ENCODE assay signal across 8 mouse cellular contexts in genomic region chr19:60890391-60891122, GRCm38 (mm10). TPM values are rescaled to one million over a fixed set of nuclear protein-coding genes. Genes with fewer than 3 reads are reported as not detected.
A peak's percentile ranks its signal among the peaks of the same experiment; 100 is the strongest.
DNase-seq lines count a peak whose midpoint lies in the region; ATAC-seq and TF ChIP-seq lines count a peak whose summit lies in the region.

No protein-coding gene starts in this region.

- whole genome bisulfite sequencing in embryonic facial prominence, embryonic 10.5 days: 1% methylated on average over 40 of the region's 41 CpGs
- under 1% methylated on average over 40 of the region's 41 CpGs for WGBS in heart, embryonic 10.5 days
- WGBS in midbrain, postnatal 0 days: under 1% methylated on average over 35 of the region's 41 CpGs

- H3K27me3 ChIP-seq in G1E (ENCODE audit: insufficient read depth, low read length): no peaks in the 10 kb centered on the region
- no peaks in the 10 kb centered on the region for H3K27me3 ChIP-seq in embryonic facial prominence, embryonic 10.5 days (replicated peaks; ENCODE audit: low read depth, poor library complexity, severe bottlenecking)
- H3K27me3 ChIP-seq in heart, embryonic 10.5 days (ENCODE audit: insufficient read depth, poor library complexity, severe bottlenecking): no peaks in the 10 kb centered on the region
- H3K27me3 ChIP-seq in midbrain, postnatal 0 days (ENCODE audit: insufficient read depth, low read length): no peaks in the 10 kb centered on the region

- H3K9ac ChIP-seq in midbrain, postnatal 0 days (replicated peaks; ENCODE audit: low read length, poor library complexity, severe bottlenecking): peak overlapping the region; percentile 69

- H3K4me1 ChIP-seq in G1E (ENCODE audit: insufficient read depth, low read depth, low read length): peaks cover 32% of the 10 kb centered on the region
- H3K4me1 ChIP-seq in embryonic facial prominence, embryonic 10.5 days: peaks cover 30% of the 10 kb centered on the region
- H3K4me1 ChIP-seq in heart, embryonic 10.5 days: peaks cover 19% of the 10 kb centered on the region
- 0 out of 2 replicates have a peak, but pooled peaks cover 5% of the 10 kb centered on the region for H3K4me1 ChIP-seq in midbrain, postnatal 0 days (ENCODE audit: insufficient read depth, low read length)

- DNase-seq in layer of hippocampus, adult 18-20 months (ENCODE audit: low spot score in 2 of 2): peak; percentile 35 to 72
- DNase-seq in layer of hippocampus, adult 11-12 months (ENCODE audit: low spot score): no peak
- no peak for DNase-seq in G1E (ENCODE audit: low spot score)
- DNase-seq in embryonic facial prominence, embryonic 10.5 days (ENCODE audit: low spot score): peak; percentile 81
- DNase-seq in heart, embryonic 10.5 days (ENCODE audit: low spot score): peak; percentile 87
- peak; percentile 69 to 71 for DNase-seq in layer of hippocampus, postnatal 10 days (ENCODE audit: low spot score in 2 of 2)
- DNase-seq in midbrain, postnatal 0 days (ENCODE audit: low spot score): no peak

- H3K4me2 ChIP-seq in midbrain, postnatal 0 days (ENCODE audit: low read depth, low read length, poor library complexity, severe bottlenecking): peak overlapping the region; percentile 69

- no peak for ATAC-seq in G1E (ENCODE audit: extremely low read depth, insufficient number of reproducible peaks, low FRiP score, poor library complexity, severe bottlenecking)
- peak; percentile 48 for ATAC-seq in midbrain, postnatal 0 days (ENCODE audit: low FRiP score)
- ATAC-seq in inflammation-experienced regulatory T-cells, adult 6 months: no peak

- H3K36me3 ChIP-seq in G1E (replicated peaks): no peaks in the 10 kb centered on the region
- no peaks in the 10 kb centered on the region for H3K36me3 ChIP-seq in embryonic facial prominence, embryonic 10.5 days (replicated peaks)
- no peaks in the 10 kb centered on the region for H3K36me3 ChIP-seq in heart, embryonic 10.5 days
- H3K36me3 ChIP-seq in midbrain, postnatal 0 days (ENCODE audit: insufficient read depth, low read length): no peaks in the 10 kb centered on the region

- peak overlapping the region; percentile 99 for H3K27ac ChIP-seq in embryonic facial prominence, embryonic 10.5 days (replicated peaks)
- peak overlapping the region; percentile 96 for H3K27ac ChIP-seq in heart, embryonic 10.5 days
- H3K27ac ChIP-seq in midbrain, postnatal 0 days (ENCODE audit: low read depth, low read length): peak overlapping the region; percentile 80

- no peak for TF ChIP-seq CTCF in G1E (IDR thresholded peaks at IDR 0.05; ENCODE audit: low read depth, low read length)
- no peak for TF ChIP-seq CTCF in midbrain, postnatal 0 days (IDR thresholded peaks at IDR 0.05)

- H3K4me3 ChIP-seq in G1E (ENCODE audit: low read depth, low read length): peak overlapping the region; percentile 90
- peak overlapping the region; percentile 87 for H3K4me3 ChIP-seq in embryonic facial prominence, embryonic 10.5 days
- peak overlapping the region; percentile 86 for H3K4me3 ChIP-seq in heart, embryonic 10.5 days
- H3K4me3 ChIP-seq in midbrain, postnatal 0 days (ENCODE audit: low read depth, low read length): peak overlapping the region; percentile 83

- no peaks in the 10 kb centered on the region for H3K9me3 ChIP-seq in G1E (replicated peaks)
- H3K9me3 ChIP-seq in embryonic facial prominence, embryonic 10.5 days: no peaks in the 10 kb centered on the region
- H3K9me3 ChIP-seq in heart, embryonic 10.5 days: no peaks in the 10 kb centered on the region
- no peaks in the 10 kb centered on the region for H3K9me3 ChIP-seq in midbrain, postnatal 0 days (ENCODE audit: low read length)

RNA-seq across cellular contexts. Expression of gene Grk5, which starts 1.0 kb away (rescaled TPM):
- total RNA-seq in layer of hippocampus, adult 18-20 months (2021): 10 to 100 TPM; 10.4 to 12.4 TPM
- total RNA-seq in G1E (2014; fragmentation: Nextera tagmentation) (2.1 and 2.6 TPM in 2 replicates), G1E (2017) (4.0 and 4.6 TPM in 2 replicates)
- 1.0 and 1.9 TPM in 2 replicates for polyA plus RNA-seq in G1E (2012)
- 2.1 and 2.4 TPM in 2 replicates for polyA plus RNA-seq in embryonic facial prominence, embryonic 10.5 days (2016; fragmentation: Nextera tagmentation; extraction: Ambion mirVana)
- 4.2 and 4.3 TPM in 2 replicates for polyA plus RNA-seq in heart, embryonic 10.5 days (2016; fragmentation: Nextera tagmentation; extraction: Ambion mirVana)
- total RNA-seq in layer of hippocampus, postnatal 10 days (2021): 10 to 100 TPM; 11.6 to 13.2 TPM
- 10.6 and 11.2 TPM in 2 replicates for total RNA-seq in midbrain, postnatal 0 days (2014; rRNA removed)
- 1.2 and 2.1 TPM in 2 replicates for polyA plus RNA-seq in midbrain, postnatal 0 days (2015; fragmentation: Nextera tagmentation; extraction: Ambion mirVana)
- polyA plus RNA-seq in inflammation-experienced regulatory T-cells, adult 6 months (2017; shearing (Covaris generic)): 1 to 10 TPM; 2.3 to 4.8 (median 2.4) TPM

RNA-seq across cellular contexts. Expression of gene Prdx3, which starts 16.2 kb away (rescaled TPM):
- 10 to 100 TPM; 73.4 to 75.1 TPM for total RNA-seq in layer of hippocampus, adult 18-20 months (2021)
- total RNA-seq in G1E (2014; fragmentation: Nextera tagmentation) (512 and 583 TPM in 2 replicates), G1E (2017) (426 and 446 TPM in 2 replicates)
- 15.3 and 17.9 TPM in 2 replicates for polyA plus RNA-seq in G1E (2012)
- polyA plus RNA-seq in embryonic facial prominence, embryonic 10.5 days (2016; fragmentation: Nextera tagmentation; extraction: Ambion mirVana): 104 and 112 TPM in 2 replicates
- polyA plus RNA-seq in heart, embryonic 10.5 days (2016; fragmentation: Nextera tagmentation; extraction: Ambion mirVana): 181 and 196 TPM in 2 replicates
- 10 to 100 TPM; 81.0 to 89.1 TPM for total RNA-seq in layer of hippocampus, postnatal 10 days (2021)
- 82.8 and 93.8 TPM in 2 replicates for total RNA-seq in midbrain, postnatal 0 days (2014; rRNA removed)
- polyA plus RNA-seq in midbrain, postnatal 0 days (2015; fragmentation: Nextera tagmentation; extraction: Ambion mirVana): 110 and 117 TPM in 2 replicates
- polyA plus RNA-seq in inflammation-experienced regulatory T-cells, adult 6 months (2017; shearing (Covaris generic)): 100 to 1,000 TPM; 118 to 143 (median 121) TPM

RNA-seq across cellular contexts. Expression of gene Sfxn4, which starts 29.3 kb away (rescaled TPM):
- 10 to 100 TPM; 12.5 to 17.8 TPM for total RNA-seq in layer of hippocampus, adult 18-20 months (2021)
- total RNA-seq in G1E (2014; fragmentation: Nextera tagmentation) (2.7 and 6.1 TPM in 2 replicates), G1E (2017) (0.82 and 2.0 TPM in 2 replicates)
- 0.04 and 0.13 TPM in 2 replicates for polyA plus RNA-seq in G1E (2012)
- polyA plus RNA-seq in embryonic facial prominence, embryonic 10.5 days (2016; fragmentation: Nextera tagmentation; extraction: Ambion mirVana): 11.1 and 12.6 TPM in 2 replicates
- 7.9 and 10.1 TPM in 2 replicates for polyA plus RNA-seq in heart, embryonic 10.5 days (2016; fragmentation: Nextera tagmentation; extraction: Ambion mirVana)
- total RNA-seq in layer of hippocampus, postnatal 10 days (2021): 10 to 100 TPM; 11.3 to 12.1 TPM
- 4.3 and 7.8 TPM in 2 replicates for total RNA-seq in midbrain, postnatal 0 days (2014; rRNA removed)
- 9.0 and 10.3 TPM in 2 replicates for polyA plus RNA-seq in midbrain, postnatal 0 days (2015; fragmentation: Nextera tagmentation; extraction: Ambion mirVana)
- polyA plus RNA-seq in inflammation-experienced regulatory T-cells, adult 6 months (2017; shearing (Covaris generic)): 1 to 10 TPM; 3.8 to 9.3 (median 6.0) TPM

Comparison
In these comparisons a context has a peak if more than half of its experiments do, and no peak if none do; other contexts are left out.
1. DNase-seq: peak in layer of hippocampus, adult 18-20 months (2 of 2), embryonic facial prominence, embryonic 10.5 days (single experiment), heart, embryonic 10.5 days (single experiment) and layer of hippocampus, postnatal 10 days (2 of 2); none in layer of hippocampus, adult 11-12 months (single experiment), G1E (single experiment) and midbrain, postnatal 0 days (single experiment).
2. Peak in every context shown above with its lines, with median percentiles within 50 percentile points of each other: H3K4me3 ChIP-seq and H3K27ac ChIP-seq.